Mouse (Mus musculus) left cerebral cortex, adult 11 months (tissue): ENCODE data around the gene Mccc1.

Source experiments
- DNase-seq: peaks from one replicate; pipeline ENCODE4 v3.0.0; 2022; ENCODE audit warnings: low spot score

The Mccc1 gene

DNA sequence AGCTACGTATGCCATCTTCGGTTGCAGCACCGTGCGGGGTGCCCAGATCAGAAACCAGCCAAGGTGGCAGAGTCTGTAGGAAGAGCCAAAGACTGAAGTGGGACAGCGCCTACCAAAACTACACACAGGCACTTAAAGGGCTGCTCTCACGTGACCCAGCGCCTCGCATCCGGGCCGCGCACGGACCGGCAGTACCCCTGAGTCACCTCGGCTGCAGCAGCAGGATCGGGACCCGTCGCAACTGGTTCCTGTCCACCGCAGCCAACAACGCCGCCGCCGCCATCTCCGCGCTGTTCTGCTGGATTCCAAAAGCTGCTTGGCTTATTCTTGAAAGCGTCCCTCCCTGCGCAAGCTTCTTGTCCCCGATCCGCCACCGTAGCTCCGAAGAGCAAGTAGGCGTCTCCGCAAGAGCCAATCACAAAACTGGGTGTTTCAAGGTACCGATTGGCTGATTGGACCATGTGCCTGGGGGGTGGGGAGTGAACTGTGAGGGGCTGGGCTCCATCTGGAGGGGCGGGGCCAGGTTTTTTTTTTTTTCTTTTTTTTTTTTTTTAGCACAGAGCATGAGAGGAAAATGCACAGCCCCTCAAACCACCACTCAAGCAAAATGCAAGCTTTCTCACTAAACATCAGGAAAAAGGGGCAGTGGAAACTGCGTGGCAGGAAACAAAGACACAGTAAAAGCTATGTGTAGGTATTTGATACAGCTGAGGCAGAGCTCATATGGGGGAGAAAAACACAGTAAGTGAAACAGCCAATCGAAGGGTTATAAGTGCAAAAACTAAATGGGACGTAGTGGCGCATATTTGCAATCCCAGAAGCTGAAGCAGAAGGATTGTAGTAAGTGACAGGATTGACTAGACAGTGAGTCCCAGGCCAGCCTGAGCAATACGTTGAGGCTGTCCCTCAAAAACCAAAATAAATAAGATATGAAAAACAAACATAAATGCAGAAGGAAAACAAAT, at the start of gene Mccc1:
TSS of gene Mccc1 (minus strand) at position 404 of the 965 bp plus-strand sequence.
- peak; percentile 95 for DNase-seq

DNA sequence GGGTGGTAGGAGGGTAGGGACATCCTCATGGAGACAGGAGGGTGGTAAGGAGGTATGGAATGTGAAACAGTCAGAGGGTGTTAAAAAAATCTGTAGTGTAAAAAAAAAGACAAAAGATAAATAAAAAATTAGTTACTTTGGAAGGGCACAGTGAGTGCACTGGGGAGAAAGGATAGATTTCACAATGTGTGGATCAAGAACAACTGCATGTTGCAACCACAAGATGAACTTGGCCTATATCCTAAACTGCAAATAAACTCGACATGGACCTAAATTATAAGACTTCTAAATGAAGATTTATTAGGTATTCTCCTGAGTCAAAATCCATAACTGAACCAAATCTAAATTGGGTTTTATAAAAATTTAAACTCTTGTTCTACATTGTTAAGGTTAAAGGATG, 48.6 kb upstream of the Mccc1 start:
- DNase-seq = no peak

DNA sequence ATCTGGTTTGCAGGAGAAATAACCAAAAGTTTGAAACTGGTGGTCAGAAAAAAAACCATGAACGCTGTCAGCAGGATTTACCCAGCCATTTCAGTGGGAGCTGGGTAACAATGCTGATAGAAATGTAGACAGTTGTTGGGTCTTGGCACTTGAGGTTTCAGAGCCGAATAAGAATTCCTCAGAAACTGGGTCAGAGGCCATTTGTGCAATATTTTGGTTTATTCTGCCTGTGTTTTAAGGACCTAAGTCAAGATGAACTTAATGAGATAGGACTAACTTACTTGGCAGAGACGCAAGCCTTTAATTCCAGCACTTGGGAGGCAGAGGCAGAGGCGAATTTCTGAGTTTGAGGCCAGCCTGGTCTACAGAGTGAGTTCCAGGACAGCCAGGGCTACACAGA, 44.6 kb upstream of the Mccc1 start:
- no peak for DNase-seq

DNA sequence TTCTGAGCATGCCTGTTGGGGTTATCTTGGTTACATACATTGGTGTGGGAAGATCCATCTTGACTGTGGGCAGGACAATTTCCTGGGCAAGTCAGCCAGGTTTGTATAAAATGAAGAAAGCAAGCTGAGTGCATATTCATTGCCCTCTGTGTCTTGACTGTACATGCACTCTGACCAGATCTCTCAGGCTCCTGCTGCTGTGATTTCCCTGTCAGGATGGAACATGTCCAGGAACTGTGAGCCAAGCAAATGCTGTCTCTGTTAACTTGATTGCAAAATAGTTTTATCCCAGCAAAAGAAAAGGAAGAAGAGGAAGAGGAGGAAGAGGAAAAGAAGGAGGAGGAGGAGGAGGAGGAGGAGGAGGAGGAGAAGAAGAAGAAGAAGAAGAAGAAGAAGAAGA, 44.0 kb upstream of the Mccc1 start:
- DNase-seq = no peak

DNA sequence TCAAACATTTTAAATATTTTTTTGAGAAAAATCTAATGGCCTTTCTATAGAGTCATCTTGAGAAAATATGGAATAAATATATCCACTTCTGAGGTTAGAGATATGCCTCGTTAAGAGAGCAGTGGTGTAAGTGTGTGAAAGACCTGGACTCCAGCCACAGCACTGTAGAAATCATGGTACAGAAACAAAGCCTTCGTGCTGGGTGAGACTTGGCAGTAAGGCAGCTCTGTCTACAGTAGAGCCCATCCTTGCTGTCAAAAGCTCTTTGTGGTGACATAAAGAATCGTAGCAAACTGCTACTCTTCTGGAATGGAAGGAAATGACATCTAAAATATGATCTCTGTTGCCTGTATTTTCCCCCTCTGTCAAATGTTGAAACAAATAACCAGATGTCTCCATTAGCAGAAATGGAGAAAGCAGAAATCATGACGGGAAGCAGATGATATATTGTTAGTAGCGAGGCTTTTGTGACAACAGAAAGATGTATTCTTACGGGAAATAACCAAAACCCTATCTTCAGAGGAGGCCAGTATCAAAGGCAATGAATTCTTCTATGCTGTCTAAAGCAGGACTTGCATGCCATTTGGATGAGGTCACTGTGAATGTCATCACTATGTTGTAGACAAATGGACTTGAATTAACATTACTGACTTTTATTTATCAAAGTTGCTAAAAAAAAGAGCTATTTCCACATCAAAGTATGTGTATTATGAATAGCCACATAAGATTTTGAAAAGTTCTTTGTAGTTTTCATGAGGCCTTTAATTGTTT, 31.4 kb upstream of the Mccc1 start:
- DNase-seq = no peak

DNA sequence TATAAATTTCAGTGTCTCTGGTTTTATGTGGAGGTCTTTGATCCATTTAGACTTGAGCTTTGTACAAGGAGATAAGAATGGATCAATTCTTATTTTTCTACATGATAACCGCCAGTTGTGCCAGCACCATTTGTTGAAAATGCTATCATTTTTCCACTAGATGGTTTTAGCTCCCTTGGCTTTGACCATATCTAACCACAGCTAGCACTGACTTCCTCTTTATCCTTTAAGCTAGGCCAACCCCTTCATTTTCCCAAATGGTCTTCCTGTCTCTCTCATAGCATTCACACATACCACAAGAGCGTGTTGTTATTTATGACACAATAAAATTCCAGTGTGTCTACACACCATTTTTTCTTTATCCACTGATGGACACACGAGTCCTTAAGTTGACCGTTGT, 29.5 kb upstream of the Mccc1 start:
- DNase-seq = no peak

DNA sequence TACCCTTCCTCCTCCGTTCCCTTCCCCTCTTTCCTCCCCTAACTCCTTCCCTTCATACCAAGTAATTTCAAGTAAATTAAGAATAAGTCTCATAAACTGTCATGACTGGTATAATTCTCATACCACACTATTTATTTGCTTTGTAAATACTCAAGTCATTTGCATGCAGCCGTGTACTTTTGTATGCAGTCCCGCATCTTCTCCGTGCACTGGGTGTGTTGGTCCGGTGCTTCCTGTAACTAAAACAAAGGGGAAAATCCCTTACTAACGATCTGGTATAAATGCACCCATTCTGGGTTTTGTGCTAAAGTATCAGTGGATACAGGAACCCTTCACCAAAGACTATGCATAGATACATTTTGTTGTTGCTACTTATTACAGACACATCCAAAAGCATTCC, 25.3 kb upstream of the Mccc1 start:
- DNase-seq = no peak

DNA sequence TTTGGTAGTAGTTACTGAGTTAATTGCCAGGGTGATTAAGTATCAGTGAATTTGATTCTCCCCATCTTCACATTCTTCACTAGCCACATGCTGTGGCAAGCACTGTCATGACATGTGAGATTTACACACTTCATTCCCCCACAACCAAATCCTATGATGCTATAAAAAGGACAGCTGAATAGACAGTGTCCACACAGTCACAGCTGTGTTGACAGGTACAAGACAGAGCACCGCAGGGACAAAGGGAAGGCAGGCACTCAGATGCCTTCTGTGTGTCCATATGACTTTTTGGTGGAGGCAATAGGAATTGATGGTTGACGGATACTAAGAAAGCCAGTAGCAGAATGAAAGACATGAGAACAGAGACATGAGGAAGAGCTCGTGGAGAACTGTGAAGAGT, 10.8 kb upstream of the Mccc1 start:
- DNase-seq = no peak

DNA sequence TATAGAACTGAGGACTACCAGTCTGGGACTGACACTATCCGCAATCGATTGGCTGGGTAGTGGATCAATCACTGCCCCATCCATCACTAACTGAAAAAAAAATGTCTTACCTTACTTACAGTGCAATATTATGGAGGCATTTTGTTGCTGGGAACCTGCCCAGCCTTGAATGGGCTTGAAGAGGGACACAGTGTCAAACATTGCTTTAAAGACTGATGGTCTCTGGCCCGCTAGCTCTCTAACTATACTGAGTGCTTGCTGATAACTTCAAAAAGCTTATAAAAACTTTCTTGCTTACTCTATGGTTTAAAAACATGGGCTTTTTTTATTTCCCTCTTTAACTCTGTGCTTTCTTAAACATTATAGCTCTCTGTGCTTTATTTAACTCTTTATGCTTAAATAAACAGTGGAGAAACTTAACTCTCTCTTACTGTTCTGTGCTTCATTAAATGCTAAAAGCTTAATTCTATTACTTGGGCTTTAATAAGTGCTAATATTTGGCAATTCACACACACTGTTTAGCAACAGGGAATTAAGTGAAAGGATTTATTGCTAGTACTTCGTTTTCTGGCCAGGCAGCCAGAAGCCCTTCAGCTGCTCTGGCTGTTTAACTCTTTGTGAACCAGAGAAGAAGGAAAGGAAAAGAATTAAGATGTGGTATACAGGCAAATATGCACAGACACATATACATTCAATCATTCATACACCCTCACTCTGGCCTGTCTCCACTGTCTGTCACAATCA, 8.1 kb upstream of the Mccc1 start:
- no peak for DNase-seq

DNA sequence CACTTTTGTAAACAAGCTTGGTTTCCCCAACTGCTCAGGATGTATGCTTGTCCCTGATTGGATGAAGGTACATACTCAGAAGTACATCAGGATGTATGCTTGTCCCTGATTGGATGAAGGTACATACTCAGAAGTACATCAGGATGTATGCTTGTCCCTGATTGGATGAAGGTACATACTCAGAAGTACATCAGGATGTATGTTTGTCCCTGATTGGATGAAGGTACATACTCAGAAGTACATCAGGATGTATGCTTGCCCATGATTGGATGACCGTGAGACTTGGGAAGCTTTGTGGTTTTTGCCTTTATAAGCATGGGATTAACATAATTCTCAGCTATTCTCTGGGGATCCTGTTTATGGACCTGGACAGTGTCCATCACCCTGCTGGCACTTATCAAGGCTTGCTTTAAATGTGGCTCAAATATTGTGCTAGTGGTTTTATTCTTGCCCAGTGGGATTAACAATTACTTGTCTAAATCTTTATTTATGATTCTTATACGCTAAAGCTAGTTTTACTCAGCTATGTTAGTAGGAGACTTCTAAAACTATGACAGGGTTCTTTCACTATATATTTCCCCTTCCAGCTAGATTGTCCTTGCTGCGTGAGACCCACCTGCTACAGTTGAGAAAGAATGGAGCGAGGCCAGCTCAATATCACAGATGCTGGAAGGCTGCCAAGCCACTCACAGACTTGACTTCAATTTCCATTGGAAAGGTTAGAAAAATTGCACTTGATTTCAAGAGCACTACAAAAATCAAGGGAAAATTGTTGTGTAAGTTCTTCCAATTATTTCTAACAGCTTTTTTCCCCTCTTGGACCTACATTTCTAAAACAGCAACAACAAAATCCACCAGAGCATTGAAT, 3.8 kb upstream of the Mccc1 start:
- DNase-seq = peak; percentile 7

DNA sequence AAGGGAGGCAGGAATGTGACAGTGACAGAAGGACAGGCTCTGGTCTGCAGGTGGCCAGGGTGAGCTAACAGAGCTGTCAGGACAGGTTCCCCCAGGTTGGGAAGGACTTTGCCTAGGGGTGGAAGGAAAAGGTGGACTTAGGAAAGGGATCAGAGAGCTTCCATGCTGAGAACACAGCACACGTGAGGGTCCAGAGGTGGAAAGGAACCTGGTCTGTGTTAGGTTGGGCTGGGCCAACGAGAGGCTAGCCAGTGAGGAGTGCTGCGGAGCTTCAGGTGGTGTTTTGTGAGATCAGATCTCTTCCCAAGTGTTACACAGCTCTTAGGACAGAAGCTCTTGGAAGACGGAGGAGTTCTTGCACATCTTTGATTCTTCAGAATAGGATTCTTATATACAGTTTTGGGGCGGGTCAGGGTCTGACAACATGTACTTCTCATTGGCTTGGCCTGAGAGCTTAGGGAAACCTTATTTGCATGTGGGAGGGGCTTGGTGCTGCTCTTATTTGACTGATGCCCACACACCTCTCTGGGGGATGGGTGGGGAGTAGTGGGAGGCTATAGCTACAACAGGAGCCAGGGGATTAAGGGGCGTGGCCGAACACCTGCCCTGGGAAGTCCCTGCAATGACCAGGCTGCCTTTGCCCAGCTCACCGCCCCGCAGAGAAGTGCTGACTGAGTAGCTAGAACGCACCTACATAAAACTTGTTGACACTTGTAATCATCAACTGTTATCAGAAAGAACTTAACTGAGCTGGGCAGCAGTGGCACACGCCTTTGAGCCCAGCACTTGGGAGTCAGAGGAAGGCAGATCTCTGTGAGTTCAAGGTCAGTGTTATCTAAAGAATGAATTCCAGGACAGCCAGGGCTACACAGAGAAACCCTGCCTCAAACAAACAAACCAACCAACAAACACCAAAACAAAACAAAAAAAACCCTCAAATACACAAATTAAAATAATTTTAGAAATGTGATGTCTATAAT, 5.6 kb downstream of the Mccc1 start:
- no peak for DNase-seq

DNA sequence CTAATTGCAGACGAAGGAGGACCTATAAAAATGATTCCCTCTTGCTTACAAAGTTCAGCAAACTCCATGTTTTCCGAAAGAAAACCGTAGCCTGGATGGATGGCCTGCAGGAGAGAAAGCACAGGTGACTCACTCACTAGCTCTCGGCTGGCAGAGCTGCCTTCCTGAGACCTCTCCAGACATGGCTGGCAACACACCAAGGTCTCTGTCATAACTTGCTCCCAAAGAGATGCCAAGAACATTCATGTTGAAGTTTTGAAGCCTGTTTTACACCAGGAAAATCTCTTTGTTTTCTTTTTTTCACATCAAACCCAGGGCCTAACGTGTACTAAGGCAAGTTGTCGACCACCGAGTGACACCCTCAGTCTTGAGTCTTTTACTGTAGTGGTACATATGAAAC, 9.8 kb downstream of the Mccc1 start:
- no peak for DNase-seq

DNA sequence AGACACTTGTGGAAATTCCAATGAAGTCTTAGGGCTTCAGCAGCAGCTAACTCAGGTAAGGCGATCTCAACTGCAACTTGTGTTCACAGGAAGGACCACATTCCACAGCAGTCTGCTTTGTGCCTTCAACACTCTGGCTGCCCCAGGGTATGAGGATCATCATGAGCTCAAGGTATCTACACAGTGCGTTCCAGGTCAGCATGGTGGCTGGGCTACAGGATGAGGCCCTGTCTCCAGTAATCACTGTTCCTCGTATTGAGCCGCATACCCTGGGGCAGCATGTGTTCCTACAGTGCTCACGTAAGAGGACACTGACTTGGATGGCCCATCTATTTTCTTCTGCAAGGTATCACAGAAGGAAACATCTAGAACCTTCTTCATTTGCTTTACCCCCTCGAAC, 12.4 kb downstream of the Mccc1 start:
- DNase-seq = no peak

DNA sequence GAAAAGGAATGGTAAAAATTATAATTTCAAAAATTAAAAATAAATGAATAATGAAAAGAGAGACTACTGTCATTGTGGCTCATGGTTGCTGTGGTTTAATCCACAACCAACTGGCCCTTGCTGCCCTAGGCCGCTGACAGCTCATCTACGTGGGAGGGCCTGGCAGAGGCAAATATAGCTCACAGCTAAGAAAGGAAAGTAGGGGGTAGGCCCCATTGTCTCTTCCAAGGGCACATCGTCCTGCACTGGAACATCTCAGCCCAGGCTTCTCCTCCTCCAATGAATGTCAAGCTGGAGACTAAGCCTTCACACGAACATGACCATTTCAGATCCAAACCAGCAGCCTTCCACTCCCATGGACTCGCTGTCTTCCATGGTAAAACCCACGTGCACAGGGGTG, 14.2 kb downstream of the Mccc1 start:
- DNase-seq = no peak

DNA sequence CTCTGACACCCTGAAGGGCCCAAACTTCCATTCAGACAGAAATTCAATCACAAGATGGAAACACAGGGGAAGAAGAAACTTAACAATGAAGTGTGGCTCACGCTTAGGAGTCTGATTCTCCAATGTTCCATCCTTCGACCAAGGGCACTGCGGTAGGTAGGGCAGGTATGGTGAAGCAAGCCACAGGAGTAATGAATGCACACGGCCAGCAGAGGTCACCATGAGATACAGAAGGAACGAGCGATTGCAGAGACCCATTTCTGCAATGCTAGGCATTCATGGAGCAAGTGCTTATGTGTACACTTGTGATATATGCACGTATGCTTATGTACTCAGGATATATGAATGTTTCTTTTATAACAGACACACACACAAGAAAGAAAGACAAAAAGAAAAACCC, 26.9 kb downstream of the Mccc1 start:
- no peak for DNase-seq

DNA sequence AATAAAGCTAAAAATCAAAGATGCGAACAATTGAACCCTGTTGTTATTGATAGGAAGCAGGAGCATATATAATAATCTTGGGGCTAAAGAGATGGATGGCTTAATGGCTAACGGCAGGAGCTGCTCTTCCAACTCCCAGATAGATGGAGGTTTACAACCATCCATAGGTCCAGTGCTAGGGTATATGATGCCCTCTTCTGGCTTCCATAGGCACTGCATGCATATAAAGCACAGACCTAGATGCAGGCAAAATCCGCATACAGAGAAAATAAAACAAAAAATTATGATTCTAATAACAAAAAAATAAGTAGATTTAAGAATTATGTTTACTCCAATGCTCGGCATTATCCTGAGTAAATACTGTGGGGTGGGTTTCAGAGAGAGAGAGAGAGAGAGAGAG, 27.5 kb downstream of the Mccc1 start:
- DNase-seq = no peak

DNA sequence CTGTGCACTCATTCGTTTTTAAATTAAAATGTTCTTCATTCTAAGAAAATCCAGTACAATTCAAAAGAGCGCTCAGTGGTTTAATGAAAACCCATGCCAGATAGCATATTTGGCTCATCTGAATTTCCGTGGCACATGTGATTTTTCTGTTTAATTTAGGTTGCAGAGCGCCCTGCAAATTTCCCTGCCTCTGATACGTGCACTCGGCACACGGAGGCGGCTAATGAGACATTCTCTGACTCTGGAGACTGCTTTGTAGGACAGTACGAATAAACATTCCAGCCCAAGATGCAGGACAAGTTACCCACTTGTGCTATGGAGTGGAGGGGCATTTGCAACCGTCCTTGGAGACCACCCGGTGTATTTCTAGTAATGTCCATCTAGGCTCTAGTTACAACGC, 29.3 kb downstream of the Mccc1 start:
- DNase-seq = no peak

DNA sequence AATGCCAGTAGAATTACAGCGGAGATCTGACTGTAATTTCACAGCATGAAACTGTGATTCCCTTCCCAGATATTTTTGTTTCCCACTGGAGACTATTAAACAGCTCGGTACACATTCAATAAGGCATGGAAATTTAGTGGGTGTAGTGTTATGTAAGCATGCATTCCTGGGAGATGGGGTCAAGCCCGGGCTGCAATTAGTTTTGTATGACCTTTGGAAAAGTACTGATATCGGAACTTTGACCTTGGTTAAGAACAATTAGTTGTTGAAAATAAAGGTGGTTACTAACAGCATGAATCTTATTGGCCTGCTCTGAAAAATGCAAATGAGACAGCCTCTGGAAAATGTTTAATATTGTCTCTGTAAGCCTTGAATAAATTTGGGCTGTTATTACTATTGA, 30.0 kb downstream of the Mccc1 start:
- DNase-seq = no peak

DNA sequence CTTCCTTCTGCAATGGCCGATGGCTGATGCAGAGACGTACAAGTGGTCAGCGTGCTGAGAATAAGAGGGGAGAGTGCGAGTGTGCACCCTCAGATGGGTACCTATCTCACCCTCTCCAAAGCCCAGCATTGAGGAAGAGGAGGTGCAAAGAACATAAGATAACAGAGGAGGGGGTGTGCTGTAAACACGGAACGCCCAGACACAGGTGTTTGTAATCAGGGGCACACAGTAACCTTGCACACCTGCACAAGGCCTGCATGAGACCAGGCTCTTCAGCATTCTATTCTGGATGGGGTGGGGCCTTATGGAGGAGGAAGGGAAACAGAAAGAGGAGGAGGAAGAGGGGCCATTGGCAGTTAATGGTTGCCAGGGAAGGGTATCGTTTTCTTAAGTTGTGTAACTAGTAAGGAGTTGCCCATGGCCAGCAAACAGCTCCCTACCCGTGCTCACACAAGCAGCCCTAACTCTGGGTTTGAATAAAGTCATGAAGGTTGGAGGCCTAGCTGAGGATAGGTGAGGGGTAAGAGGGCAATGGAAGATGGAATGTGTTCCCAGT, 33.0 kb downstream of the Mccc1 start:
- DNase-seq = no peak

DNA sequence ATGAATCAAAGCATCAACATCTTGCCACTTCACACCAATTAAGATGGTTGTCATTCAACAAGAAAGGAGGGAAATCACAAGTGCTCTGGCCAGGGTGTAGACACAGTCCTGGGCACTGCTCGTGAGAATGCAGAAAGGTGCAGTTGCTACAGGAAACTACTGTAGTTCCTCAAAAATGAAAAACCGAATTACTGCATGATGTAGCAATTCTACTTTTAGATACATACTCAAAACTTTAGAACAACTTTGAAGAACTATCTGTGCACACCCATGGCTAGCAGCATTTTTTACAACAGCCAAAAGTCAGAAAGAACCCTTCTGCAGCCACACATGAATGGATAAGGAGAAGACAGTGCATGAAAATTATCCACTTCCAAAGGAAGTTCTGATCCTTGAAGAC, 34.0 kb downstream of the Mccc1 start:
- DNase-seq = no peak
